Mouse (Mus musculus) adipocyte (in vitro differentiated cells): ENCODE measurements around the gene Baiap3.
A peak's percentile ranks its signal among the peaks of the same experiment; 100 is the strongest.

Experiments used
- DNase-seq: peaks from one replicate; pipeline ENCODE4 v3.0.0-alpha.2; 2016; ENCODE audit warnings: low spot score

The Baiap3 gene

DNA sequence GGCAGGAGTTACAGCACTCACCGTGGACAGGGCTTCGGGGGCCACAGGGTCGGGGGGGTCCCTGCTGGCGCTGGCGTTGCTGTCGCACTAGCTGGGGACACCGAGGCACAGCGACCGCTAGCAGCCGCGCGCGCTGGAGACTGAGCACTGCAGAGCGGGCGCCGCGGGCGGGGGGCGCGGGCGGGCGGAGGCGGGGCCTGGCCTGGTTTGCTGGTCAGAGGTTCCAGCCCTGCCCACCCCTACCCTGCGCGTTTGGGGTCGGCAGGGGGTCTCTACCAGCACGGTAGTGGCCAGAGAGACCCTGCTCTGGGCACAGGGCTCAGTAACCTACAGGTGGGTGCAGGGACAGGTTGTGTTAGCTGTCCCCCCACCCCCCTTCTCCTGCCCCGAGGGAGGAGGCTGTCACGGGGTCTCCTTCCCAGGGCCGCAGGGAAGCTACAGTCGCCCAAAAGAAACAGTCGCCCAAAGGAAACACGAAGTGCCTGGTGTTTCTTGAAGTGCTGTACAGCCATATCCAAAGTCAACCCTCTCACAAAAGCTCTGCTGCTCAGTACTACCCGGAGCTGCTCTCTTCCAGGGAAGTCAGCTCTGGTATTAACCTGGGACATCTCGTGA is at the start of gene Baiap3:
Baiap3 (minus strand) TSS at position 225 of the 615 bp plus-strand sequence.
- DNase-seq, result no peak

DNA sequence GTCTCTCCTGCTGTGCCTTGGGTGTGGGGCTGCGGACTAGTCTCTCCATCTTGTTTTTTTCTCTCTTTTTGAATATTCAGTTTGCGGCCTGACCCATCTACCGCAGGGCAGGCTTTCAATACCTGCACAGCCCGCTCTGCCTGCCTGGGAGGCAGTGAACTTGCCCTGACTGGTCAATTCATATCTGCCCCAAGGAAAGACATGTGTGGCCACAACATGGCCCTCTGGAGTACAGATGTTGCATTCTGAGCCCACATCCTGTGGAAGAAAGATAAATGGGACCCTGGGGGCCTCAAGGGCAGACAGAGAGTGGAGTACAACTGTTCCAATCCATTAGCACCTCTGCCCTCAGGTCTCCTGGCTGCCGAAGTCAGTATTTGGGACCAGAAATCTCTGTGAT is 41.9 kb upstream of the Baiap3 start, which contains the start of gene Prss34:
Prss34 (plus strand) TSS at position 301 of the 400 bp plus-strand sequence.
- DNase-seq, result no peak

DNA sequence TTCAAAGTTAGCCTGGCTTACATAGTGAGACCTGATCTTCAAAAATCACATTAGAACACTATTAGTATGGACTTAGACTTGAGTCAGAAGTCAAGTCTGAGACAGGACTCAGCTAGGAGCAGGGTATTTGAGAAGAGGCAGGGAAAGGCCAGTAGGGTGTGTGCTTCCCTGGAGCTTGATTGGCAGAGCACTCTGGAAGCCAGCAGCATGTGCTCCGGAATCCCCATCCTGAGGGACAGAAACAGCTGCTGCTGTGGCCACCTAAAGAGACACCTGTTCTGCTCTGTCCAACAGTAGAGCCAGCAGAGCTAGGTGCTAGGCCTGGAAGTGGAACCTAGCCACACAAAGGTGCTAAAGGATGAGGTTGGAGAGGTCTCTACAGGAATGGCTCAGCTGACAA is 37.9 kb upstream of the Baiap3 start:
- no peak for DNase-seq

DNA sequence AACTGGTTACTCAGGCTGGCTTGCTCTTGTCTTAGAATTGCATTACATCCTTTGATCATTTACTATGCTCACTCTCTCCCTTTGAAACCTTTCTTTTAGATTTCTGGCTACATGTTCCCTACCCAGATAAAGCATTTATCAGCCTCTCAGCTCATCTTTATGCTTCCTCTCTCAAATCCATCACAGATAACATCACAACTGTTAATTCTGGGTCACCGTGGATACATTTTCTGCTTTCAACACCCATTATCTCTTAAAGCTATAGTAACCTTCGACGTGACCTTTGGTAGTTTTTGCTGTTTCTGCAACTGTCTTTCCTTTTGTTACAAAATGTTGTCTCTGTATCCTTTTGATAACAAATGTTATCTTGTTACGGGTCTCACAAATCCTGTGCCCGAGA is 37.3 kb upstream of the Baiap3 start:
- DNase-seq, result no peak

DNA sequence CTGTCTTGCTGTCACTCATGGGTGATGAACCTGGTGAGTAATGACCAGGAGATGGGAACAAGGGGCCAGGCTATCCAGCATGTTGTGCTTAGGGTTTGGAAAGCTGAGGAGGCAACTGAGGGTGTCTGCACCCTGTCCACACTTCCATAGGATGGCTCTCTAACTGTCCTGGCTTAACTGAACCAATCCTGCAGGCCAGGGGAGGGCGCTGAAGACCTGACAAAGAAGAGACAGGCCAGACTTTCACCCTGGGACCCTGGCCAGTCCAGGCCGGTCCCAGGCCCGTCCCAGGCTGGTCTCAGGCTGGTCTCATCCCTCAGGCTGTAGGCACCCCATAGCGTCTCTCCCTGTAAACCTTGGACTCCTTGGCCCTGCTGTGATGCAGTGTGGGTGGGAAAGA is 34.2 kb upstream of the Baiap3 start:
- no peak for DNase-seq

DNA sequence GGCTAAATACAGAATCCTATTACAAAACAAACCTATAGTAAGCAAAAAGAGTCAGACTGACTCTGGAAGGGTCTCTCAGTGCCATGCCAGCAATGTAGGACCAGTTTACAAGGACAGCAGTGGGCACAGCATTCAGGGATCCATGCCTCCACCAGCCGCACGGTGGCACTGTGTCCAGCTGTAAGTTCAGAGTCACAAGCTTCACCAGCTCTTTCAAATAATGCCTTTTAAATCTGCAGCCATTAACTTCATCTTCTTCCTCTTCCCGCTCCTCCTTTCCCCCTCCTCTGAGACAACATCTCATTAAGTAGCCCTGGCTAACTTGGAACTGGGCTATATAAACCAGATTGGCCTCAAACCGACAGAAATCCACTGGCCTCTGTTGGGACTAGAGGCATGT is 32.7 kb upstream of the Baiap3 start:
- peak; percentile 50 for DNase-seq

DNA sequence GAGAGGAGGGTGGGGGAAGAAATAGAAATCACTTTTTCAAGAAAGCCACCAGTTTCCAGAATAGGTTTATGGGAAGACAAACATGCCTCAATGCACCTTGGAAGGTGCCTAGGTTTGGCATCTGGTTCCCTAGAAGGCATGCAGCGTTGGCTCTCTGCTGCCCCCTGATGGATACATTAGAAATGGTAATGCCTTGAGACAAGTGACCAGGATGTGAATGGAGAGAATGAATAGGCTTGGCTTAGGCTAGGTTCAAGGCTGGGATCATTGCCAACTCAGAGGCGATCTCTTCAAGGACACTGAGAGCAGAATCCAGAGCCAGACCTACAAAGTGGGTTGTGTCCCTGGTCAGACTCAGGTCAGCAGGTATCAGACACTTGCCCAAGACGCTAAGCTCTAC is 28.9 kb upstream of the Baiap3 start:
- peak; percentile 84 for DNase-seq

DNA sequence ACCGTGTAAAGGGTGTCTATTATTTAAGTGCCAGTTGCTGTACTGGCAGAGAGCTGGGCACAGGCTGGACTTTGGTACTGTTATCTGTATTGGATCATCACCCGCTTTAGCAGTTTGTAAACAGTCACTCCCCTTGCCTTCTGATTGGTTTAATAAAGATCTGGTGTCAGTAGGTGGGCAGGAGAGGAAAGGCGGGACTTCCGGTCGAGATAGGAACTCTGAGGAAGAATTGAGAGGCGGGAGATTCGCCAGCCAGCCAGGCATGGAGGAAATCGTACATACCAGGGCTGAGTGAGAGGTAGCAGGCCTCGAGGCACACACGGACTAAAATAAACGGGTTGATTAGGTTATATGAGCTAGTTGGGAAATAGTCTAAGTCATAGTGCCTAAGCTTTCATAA is 26.0 kb upstream of the Baiap3 start:
- DNase-seq, result peak; percentile 40

DNA sequence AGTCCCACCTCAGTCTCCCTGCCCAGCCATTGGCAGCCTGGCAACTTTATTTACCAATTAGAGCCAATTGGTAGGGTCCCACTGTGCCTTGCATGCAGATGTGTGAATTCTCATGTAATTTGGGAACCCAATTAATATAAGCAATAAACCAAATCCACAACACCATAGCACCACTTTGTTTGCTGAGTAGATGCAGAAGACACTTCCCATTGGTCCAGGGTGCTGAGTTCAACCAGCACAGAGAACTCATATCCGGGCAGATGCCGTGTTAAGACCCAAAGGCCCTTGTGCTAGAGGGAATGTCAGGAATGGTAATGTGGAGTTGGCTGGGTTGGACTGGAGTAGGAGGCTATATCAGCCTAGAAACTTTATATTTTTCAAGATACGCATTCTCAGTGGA is 19.7 kb upstream of the Baiap3 start:
- DNase-seq, result no peak

DNA sequence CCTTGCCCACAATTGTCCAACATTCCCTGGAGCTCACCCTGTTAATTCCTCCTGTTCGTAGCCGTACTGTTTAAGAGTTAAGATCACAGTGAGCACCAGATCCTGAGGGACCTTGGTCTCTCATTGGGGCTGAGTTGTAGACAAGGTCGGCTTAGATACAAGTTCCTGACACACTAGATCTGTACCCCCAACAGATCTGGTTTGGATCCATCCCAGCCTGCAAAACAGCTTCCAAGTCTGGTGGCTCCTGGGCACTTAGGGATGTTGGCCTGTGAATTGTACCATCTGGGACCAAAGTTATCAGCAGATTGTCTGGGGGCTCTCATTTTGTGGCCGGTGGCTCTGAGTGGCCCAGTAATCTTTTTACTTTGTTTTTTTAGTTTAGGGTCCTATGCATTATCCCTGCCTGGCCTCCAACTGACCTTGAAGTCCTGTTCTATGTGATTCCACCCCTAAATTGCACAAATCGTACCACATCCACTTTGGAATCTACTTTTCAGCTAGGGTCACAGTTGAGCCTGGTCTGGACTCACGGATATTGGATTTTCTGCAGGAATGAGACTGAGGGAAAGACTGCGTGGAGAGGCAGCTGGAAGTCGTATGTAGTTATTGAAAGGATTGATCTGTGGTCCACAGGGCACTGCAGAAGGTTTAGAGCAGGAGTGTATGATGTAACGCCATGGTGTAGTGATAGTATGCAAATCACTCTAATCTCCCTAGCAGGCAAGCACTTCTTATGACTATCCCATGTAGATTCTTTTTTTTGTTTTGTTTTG is 18.6 kb upstream of the Baiap3 start, which contains the start of gene Ube2i:
Ube2i (minus strand) TSS at position 52 of the 776 bp plus-strand sequence.
- no peak for DNase-seq

DNA sequence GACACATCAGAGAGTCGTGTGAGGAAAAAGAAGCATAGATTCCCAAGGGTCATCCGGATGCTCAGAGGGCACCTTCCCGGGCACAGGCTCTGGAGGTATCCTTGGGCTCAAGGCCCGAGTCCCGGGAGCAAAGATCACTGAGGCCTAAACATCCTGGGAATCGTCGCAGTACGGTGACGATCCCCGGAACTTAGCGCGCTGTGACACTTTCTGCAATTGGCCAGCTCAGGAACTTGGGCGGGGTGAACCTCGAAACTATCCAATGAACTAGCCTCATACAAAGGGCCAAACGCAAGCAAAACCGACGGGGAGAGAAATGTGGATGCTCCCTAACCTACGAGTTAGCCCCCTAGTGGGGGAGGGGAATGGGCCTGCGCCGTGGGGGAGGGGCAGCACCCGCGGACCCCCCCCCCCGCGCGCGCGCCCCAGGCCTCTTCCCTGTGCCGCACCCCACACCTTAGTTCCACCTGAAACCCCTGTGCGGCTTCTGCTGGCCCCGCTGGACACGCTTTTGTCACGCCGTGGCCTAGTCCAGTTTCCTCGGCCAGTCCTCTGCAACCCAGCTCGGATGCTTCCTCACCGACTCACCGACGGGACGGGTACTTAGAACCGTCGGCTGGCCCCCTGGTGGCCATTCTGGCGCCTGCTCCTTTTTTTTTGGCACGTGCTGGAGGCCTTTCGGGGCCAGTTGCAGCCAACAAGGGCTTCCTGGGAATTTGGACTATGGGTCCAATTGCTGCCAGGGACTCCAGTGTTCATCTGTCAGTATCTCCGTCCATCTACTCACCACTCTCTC is 17.7 kb upstream of the Baiap3 start:
- peak; percentile 98 for DNase-seq

DNA sequence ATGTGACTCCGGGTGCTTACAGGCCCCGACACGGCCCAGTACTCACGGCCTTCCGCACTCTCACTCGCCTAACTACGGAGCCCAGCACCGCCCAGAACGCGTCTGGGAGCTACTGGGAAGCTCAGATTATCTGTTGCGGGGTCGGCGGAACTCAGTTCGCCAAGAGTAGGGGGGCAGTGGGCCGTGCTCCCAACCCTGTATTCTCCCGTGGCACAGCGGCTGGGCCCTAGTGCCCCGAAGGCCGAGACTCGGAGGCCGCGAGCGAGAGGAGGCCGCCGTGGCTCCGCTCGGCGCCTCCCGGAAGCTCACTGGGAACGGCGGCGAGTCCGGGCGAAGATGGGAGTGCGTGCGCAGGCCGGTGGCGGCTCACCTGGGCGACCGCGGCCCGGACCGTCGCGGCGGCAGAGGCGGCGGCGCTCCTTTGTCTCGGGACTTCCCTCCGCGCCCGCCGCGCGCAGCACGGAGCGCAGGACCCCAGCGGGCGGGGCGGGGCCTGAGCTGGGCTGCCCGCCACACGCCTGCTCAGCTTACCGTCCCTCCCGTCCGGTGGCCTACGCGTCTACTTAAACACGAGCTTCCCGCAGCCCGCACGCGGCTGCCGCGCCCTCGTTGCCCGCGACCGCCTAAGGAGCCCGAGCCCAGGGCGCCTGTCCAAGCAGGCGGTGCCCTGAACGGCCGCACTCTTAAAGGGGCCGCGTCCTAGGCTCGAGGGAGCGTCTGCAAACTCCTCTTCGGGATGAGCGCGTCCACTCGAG is 17.0 kb upstream of the Baiap3 start:
- peak; percentile 94 for DNase-seq

DNA sequence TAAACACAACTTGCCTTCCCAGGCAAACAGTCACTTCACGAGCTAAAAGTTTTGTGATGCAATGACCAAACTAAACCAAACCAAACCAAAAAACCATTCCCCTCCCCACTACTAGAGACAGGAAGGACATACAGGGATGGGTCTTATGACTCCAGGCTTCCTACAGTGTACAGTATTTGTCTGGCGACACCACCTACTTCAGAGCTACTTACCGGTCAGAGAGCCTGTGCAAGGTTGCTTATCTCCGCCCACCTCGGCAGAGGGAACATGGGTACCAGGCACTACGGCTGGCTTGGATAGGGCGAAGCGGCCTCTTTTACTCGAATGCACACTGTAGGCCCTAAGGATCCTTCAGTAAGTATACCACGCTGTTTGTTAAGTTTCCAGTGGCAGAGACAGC is 16.2 kb upstream of the Baiap3 start:
- peak; percentile 49 for DNase-seq

DNA sequence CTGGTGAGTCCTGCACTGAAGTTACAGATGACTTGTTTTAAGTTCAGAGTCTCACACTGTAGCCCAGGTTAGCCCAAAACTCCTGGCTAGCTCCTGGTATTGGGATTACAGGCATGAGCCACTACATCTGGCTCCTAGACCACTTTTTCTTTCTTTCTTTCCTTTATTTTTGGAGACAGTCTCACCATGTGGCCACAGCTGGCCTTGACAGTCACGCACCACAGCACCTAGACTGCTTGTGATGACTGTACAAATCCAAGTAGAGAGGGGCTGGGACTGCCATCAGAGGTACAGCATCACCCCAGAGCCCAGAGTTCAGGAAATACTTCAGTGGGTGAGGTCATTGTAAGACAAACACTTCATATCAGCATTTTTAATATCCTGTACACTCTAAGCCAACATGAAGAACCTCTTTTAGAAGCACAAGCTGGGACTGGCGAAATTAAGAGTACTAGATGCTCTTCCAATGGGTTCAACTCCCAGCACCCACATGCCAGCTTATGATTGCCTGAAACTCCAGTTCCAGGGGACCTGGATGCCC is 14.7 kb upstream of the Baiap3 start:
- DNase-seq, result no peak

DNA sequence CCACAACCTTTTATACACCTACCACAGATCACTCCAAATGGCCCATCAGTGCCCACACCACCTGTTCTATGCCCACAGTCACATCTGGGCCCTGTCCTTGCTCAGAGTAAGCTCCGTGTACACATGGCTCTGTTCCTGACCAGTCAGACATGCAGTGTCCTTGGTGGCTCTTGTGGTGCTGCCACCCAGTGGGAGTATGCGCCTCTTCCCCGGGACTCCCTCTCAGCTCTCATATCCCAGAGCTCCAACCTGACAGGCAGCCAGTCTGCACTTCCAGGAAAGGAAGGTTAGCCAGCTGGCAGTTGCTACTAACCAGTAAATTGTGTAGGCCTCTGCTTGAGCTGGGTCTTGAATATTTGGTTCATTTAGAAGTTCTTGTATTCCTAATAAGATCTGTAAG is 8.3 kb upstream of the Baiap3 start:
- peak; percentile 75 for DNase-seq

DNA sequence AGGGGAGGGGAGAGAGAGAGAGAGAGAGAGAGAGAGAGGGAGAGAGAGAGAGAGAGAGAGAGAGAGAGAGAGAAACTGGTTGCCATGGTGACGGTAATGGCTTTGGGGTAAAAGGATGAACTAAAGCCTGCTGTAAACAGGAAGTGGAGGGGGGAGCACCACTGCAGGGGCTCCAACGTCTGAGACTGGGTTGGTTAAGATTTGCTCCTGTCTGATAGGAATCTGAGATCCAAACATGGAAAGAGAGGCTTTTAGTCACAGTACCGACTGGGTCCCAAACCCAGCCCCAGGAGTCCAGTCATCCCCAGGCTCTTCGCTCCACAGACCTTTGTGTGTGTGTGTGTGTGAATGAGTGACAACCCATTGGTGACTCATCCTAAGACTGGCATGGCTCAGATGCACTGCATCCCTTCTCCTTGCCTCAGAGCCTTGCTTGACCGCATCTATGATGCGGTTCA is 1.7 kb upstream of the Baiap3 start:
- no peak for DNase-seq

DNA sequence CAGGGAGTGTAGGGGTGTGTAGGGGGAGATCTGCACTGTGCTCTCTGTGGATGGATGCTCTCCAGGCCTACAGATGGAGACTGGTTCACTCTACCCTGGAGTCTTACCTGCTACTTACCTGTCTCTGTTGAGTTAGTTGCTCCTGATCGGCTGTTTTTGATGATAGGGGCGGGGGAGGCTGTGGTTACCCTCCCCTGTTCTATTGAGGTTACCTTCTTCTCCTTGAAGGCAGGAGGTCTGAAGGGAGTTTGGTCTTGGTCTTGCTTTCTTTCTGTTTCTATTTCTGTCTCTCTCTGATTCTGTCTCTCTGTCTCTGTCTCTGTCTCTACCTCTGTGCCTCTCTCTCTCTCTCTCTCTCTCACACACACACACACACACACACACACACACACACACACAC is 1.1 kb downstream of the Baiap3 start:
- DNase-seq, result no peak

DNA sequence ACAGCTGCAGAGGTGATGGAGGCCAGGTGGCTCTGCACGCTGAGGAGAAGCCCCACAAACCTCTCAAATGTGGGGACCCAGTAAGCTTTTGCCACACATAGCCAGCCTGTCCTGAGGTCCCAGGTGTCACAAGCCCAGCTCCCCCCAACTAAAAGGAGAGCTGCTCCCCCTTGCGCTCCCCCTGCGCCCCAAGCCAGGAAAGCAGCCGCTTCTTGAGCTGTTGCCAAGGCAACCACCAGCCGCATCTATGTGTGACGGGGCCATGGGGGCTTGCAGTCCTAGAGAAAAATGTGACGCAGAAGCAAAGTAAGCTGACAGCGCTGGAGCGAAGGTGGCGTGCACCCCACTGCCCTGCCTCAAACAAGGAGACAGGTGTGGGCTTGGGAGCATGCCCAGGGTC is 2.4 kb downstream of the Baiap3 start:
- no peak for DNase-seq

DNA sequence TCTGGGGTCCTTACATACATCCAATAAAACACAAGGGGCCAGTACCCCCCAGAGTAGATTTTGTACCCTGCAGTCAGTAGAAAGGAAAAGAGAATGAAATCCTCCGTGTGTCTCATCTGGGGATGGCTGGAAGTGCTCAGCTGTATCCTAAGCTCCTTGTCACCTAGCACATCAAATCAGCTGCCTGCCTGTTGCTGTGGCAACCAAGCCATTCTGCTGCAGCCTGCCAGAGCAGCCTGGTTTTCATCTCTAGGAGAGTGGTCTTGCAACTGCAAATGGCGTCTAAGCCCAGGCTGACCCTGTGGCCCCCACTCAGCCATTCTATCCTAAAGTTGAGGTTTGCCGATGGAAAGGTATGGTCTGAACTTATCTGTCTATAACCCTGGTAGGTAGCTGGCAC is 3.5 kb downstream of the Baiap3 start:
- DNase-seq, result no peak

DNA sequence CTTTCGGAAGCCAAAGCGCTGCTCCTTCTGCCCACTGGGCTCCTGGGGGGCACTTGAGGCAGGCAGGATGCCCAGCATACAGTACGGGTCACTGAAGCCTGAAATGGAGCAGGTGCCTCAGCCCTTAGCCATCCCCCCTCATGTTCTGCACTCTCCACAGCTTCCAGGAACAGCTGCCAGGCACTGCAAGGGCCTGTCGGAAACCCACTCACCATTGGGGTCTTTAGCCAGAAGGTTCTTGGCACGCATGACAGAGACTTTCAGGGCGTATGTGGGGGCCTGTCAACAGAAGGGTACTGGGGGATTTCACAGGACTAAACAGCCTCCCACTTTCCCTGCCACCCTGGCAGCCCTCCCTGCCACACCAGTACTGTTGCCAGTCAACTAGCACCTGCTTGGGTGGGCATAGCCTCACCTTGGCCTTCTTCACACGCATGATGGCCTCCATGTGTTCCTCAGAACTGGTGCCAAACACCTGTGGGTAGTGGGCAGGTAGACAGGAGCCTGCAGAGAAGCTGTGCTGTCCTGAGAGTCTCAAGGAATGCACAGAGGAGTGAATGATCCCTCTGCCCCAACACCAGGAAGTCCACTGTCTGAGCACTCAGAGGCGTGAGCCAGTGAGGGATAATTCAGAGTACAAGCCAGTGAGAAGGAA is 5.9 kb downstream of the Baiap3 start:
- DNase-seq, result no peak
